Mouse (Mus musculus): ENCODE measurements around the gene 9430038I01Rik.
"Not testable (repeated sequence)": the region's sequence is repeated elsewhere in the genome, so short reads cannot be mapped to it uniquely, and the experiment has no call there.

The 9430038I01Rik gene

GRCm38 (mm10) chr7:137410337-137411197 lies at the start of gene 9430038I01Rik:
9430038I01Rik (minus strand) TSS chr7:137410762.
- DNase-seq, result peak; percentile 98

GRCm38 (mm10) chr7:137445321-137445720 lies 34.8 kb upstream of the 9430038I01Rik start:
- no peak for DNase-seq

- no peak for DNase-seq
These were observed 32.4 kb upstream of the 9430038I01Rik start for GRCm38 (mm10) chr7:137442951-137443350.

- DNase-seq, result not testable (repeated sequence)
These were observed 28.4 kb upstream of the 9430038I01Rik start for GRCm38 (mm10) chr7:137438962-137439361.

GRCm38 (mm10) chr7:137438179-137438550 lies 27.6 kb upstream of the 9430038I01Rik start:
- peak; percentile 55 for DNase-seq

GRCm38 (mm10) chr7:137437440-137438178 lies 27.0 kb upstream of the 9430038I01Rik start, which contains the start of gene Glrx3:
Glrx3 (plus strand) TSS chr7:137437614.
- DNase-seq, result peak; percentile 97

- DNase-seq, result no peak
These were observed 26.3 kb upstream of the 9430038I01Rik start for GRCm38 (mm10) chr7:137436901-137437300.

GRCm38 (mm10) chr7:137431769-137432603 lies 21.4 kb upstream of the 9430038I01Rik start:
- DNase-seq, result no peak

GRCm38 (mm10) chr7:137426693-137427092 lies 16.1 kb upstream of the 9430038I01Rik start:
- no peak for DNase-seq

- no peak for DNase-seq
These were observed 10.7 kb upstream of the 9430038I01Rik start for GRCm38 (mm10) chr7:137421236-137421635.

- DNase-seq, result no peak
These were observed 10.0 kb upstream of the 9430038I01Rik start for GRCm38 (mm10) chr7:137420550-137420949.

GRCm38 (mm10) chr7:137414710-137415109 lies 4.1 kb upstream of the 9430038I01Rik start:
- DNase-seq, result no peak

GRCm38 (mm10) chr7:137407428-137408058 lies 3.0 kb downstream of the 9430038I01Rik start:
- no peak for DNase-seq

- no peak for DNase-seq
These were observed 6.4 kb downstream of the 9430038I01Rik start for GRCm38 (mm10) chr7:137404146-137404545.

- no peak for DNase-seq
These were observed 11.6 kb downstream of the 9430038I01Rik start for GRCm38 (mm10) chr7:137398973-137399372.

GRCm38 (mm10) chr7:137397361-137397910 lies 13.1 kb downstream of the 9430038I01Rik start:
- DNase-seq, result no peak

GRCm38 (mm10) chr7:137395421-137395820 lies 15.1 kb downstream of the 9430038I01Rik start:
- no peak for DNase-seq

GRCm38 (mm10) chr7:137387863-137388262 lies 22.7 kb downstream of the 9430038I01Rik start:
- no peak for DNase-seq

GRCm38 (mm10) chr7:137374996-137375395 lies 35.6 kb downstream of the 9430038I01Rik start:
- DNase-seq, result no peak

- no peak for DNase-seq
These were observed 38.8 kb downstream of the 9430038I01Rik start for GRCm38 (mm10) chr7:137371770-137372169.

- peak; percentile 10 for DNase-seq
These were observed 40.4 kb downstream of the 9430038I01Rik start for GRCm38 (mm10) chr7:137370175-137370574.

- DNase-seq, result no peak
These were observed 43.8 kb downstream of the 9430038I01Rik start for GRCm38 (mm10) chr7:137366736-137367135.
